Mouse (Mus musculus): Measurements from ENCODE around the gene Ube2s.

DNA sequence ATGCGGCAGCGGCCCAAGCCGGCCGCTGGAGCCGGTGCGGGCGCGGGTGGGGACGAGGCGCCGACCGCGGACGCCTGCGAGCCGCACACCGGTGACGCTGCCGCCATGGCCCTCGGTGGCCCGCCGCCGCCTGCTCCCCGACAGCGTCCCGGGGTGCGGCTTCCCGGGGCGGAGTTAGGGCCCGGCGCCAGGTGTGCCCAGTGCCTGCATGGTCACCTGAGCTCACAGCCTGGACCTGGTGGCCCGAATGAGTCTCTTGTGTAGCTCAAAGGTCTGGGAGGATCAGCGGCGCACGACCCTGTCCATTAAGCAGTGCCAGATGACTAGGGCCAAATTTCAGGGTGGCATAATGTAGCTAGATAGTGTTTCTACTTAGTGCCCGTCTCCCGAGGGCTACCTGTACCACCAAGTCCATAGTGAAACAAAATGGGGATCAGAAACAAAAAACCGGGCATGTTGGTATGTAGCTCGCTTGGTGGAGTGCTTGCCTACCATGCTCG lies 22.9 kb downstream of the Ube2s start, which contains the start of gene Tmem238:
- TF ChIP-seq POLR2AphosphoS5 (IDR thresholded peaks at IDR 0.05; ENCODE audit: borderline replicate concordance, low read depth, low read length) (no peak), RCOR1 (IDR thresholded peaks at IDR 0.05; ENCODE audit: low read depth, low read length) (no peak), EP300 (IDR thresholded peaks at IDR 0.05; ENCODE audit: low read depth in 1 of 2, low read length in 2 of 2) (no peak; a peak in 1 of 4 replicates), KAT2A (conservative IDR thresholded peaks at IDR 0.05; ENCODE audit: low read depth, low read length) (no peak; the same call in 1 of the 2 replicates), MAFK (IDR thresholded peaks at IDR 0.05; ENCODE audit: borderline replicate concordance, low read depth, low read length) (no peak), ZKSCAN1 (IDR thresholded peaks at IDR 0.05; ENCODE audit: low read depth, low read length) (no peak), USF1 (IDR thresholded peaks at IDR 0.05; ENCODE audit: low read depth, low read length) (0 out of 2 replicates have a peak, but pooled peaks have one; percentile 48), CTCF (IDR thresholded peaks at IDR 0.05 in 2 of 3, conservative IDR thresholded peaks at IDR 0.05 in 1 of 3; ENCODE audit: control insufficient read depth in 1 of 3, insufficient read depth in 1 of 3, low read depth in 2 of 3, low read length in 3 of 3, poor library complexity in 1 of 3, severe bottlenecking in 1 of 3) (no peak)

All from MEL (cell line).